In genomic region chr2:163016916-163017743, GRCm38 (mm10) we compare ENCODE assay signal across 8 mouse cellular contexts. TPM values are rescaled to one million over a fixed set of nuclear protein-coding genes. Genes with fewer than 3 reads are reported as not detected.
A peak's percentile ranks its signal among the peaks of the same experiment; 100 is the strongest.
DNase-seq lines count a peak whose midpoint lies in the region; ATAC-seq and TF ChIP-seq lines count a peak whose summit lies in the region.

TSS of gene Ift52 (plus strand) at chr2:163017354.

- no peaks in the 10 kb centered on the region for H3K9me3 ChIP-seq in embryonic facial prominence, embryonic 13.5 days
- no peaks in the 10 kb centered on the region for H3K9me3 ChIP-seq in limb, embryonic 12.5 days
- no peaks in the 10 kb centered on the region for H3K9me3 ChIP-seq in midbrain, embryonic 15.5 days

- WGBS in embryonic facial prominence, embryonic 13.5 days, result under 1% methylated on average over 57 of the region's 57 CpGs
- under 1% methylated on average over 57 of the region's 57 CpGs for WGBS in kidney, adult 2 months
- WGBS in limb, embryonic 12.5 days, result under 1% methylated on average over 57 of the region's 57 CpGs
- under 1% methylated on average over 57 of the region's 57 CpGs for WGBS in midbrain, embryonic 15.5 days
- WGBS in spleen, adult 2 months, result under 1% methylated on average over 57 of the region's 57 CpGs

- peak within 1 kb of the TSS; percentile 89 for H3K9ac ChIP-seq in embryonic facial prominence, embryonic 13.5 days
- H3K9ac ChIP-seq in limb, embryonic 12.5 days (replicated peaks), result peak within 1 kb of the TSS; percentile 72
- peak within 1 kb of the TSS; percentile 75 for H3K9ac ChIP-seq in midbrain, embryonic 15.5 days

- H3K27me3 ChIP-seq in embryonic facial prominence, embryonic 13.5 days, result no peaks in the 10 kb centered on the region
- H3K27me3 ChIP-seq in kidney, adult 2 months (replicated peaks; ENCODE audit: control insufficient read depth, insufficient read depth, low read length), result no peaks in the 10 kb centered on the region
- H3K27me3 ChIP-seq in limb, embryonic 12.5 days, result no peaks in the 10 kb centered on the region
- H3K27me3 ChIP-seq in midbrain, embryonic 15.5 days (replicated peaks), result no peaks in the 10 kb centered on the region
- no peaks in the 10 kb centered on the region for H3K27me3 ChIP-seq in spleen, adult 2 months (ENCODE audit: control insufficient read depth, insufficient read depth, low read length)

- peak; percentile 87 for ATAC-seq in embryonic facial prominence, embryonic 13.5 days (ENCODE audit: insufficient number of reproducible peaks, insufficient read depth, low FRiP score, low TSS enrichment, low read depth)
- ATAC-seq in limb, embryonic 12.5 days (ENCODE audit: insufficient number of reproducible peaks, insufficient read depth, low FRiP score, low TSS enrichment, low read depth), result peak; percentile 95
- peak; percentile 97 for ATAC-seq in midbrain, embryonic 15.5 days (replicated peaks)

- H3K36me3 ChIP-seq in embryonic facial prominence, embryonic 13.5 days, result no peaks in the 10 kb centered on the region
- no peaks in the 10 kb centered on the region; the same call in 1 of the 2 replicates for H3K36me3 ChIP-seq in kidney, adult 2 months (ENCODE audit: control insufficient read depth, insufficient read depth, low read length)
- no peaks in the 10 kb centered on the region for H3K36me3 ChIP-seq in limb, embryonic 12.5 days
- no peaks in the 10 kb centered on the region for H3K36me3 ChIP-seq in midbrain, embryonic 15.5 days (replicated peaks)
- H3K36me3 ChIP-seq in spleen, adult 2 months (ENCODE audit: control insufficient read depth, insufficient read depth, low read length), result no peaks in the 10 kb centered on the region

- peak within 1 kb of the TSS; percentile 64 for H3K4me2 ChIP-seq in embryonic facial prominence, embryonic 13.5 days
- H3K4me2 ChIP-seq in limb, embryonic 12.5 days, result peak within 1 kb of the TSS; percentile 65
- peak within 1 kb of the TSS; percentile 61 for H3K4me2 ChIP-seq in midbrain, embryonic 15.5 days

- H3K4me1 ChIP-seq in embryonic facial prominence, embryonic 13.5 days, result peaks cover 10% of the 10 kb centered on the region; the same call in 1 of the 2 replicates
- peaks cover 4% of the 10 kb centered on the region; the same call in 1 of the 2 replicates for H3K4me1 ChIP-seq in kidney, adult 2 months (ENCODE audit: control insufficient read depth, insufficient read depth, low read length)
- peaks cover 11% of the 10 kb centered on the region for H3K4me1 ChIP-seq in limb, embryonic 12.5 days (replicated peaks)
- H3K4me1 ChIP-seq in midbrain, embryonic 15.5 days, result peaks cover 13% of the 10 kb centered on the region
- H3K4me1 ChIP-seq in spleen, adult 2 months (ENCODE audit: control insufficient read depth, insufficient read depth, insufficient read length), result no peaks in the 10 kb centered on the region

- TF ChIP-seq CTCF in kidney, adult 2 months (conservative IDR thresholded peaks at IDR 0.05; ENCODE audit: insufficient read depth, insufficient read length, low read depth, low read length), result no peak
- TF ChIP-seq CTCF in spleen, adult 2 months (IDR thresholded peaks at IDR 0.05; ENCODE audit: extremely low read depth, insufficient read depth, insufficient read length, insufficient replicate concordance), result no peak

- TF ChIP-seq POLR2A in kidney, adult 2 months (IDR thresholded peaks at IDR 0.05; ENCODE audit: low read depth, low read length), result no peak
- TF ChIP-seq POLR2A in spleen, adult 2 months (IDR thresholded peaks at IDR 0.05; ENCODE audit: low read depth, low read length), result no peak; the same call in 1 of the 2 replicates

- DNase-seq in 3134 (ENCODE audit: extremely low read depth, insufficient read length, low spot score), result peak; percentile 95
- peak; percentile 92 to 93 for DNase-seq in adrenal gland, postnatal 36 days
- peak; percentile 91 to 96 for DNase-seq in heart, adult 18-20 months
- DNase-seq in kidney, adult 2 months, result peak; percentile 96
- peak; percentile 79 to 89 for DNase-seq in spleen, adult 2 months (ENCODE audit: low read depth in 1 of 2, low spot score in 2 of 2)

- H3K4me3 ChIP-seq in embryonic facial prominence, embryonic 13.5 days, result peak within 1 kb of the TSS; percentile 94
- peak within 1 kb of the TSS; percentile 96 for H3K4me3 ChIP-seq in kidney, adult 2 months (ENCODE audit: insufficient read depth, low read depth, low read length)
- H3K4me3 ChIP-seq in limb, embryonic 12.5 days (replicated peaks), result peak within 1 kb of the TSS; percentile 70
- peak within 1 kb of the TSS; percentile 66 for H3K4me3 ChIP-seq in midbrain, embryonic 15.5 days
- H3K4me3 ChIP-seq in spleen, adult 2 months (ENCODE audit: extremely low read depth, insufficient read depth, insufficient read length), result peak within 1 kb of the TSS; percentile 82

- H3K27ac ChIP-seq in embryonic facial prominence, embryonic 13.5 days, result peak within 1 kb of the TSS; percentile 80
- H3K27ac ChIP-seq in kidney, adult 2 months (ENCODE audit: insufficient read depth, low read depth, low read length), result peak within 1 kb of the TSS; percentile 40; the same call in 1 of the 2 replicates
- H3K27ac ChIP-seq in limb, embryonic 12.5 days, result peak within 1 kb of the TSS; percentile 84
- peak within 1 kb of the TSS; percentile 81 for H3K27ac ChIP-seq in midbrain, embryonic 15.5 days
- peak within 1 kb of the TSS; percentile 43; the same call in 1 of the 2 replicates for H3K27ac ChIP-seq in spleen, adult 2 months (ENCODE audit: insufficient read depth, low read length)

RNA-seq across cellular contexts. Expression of gene Ift52, which starts in this region (rescaled TPM):
- 10 to 100 TPM; 43.8 to 62.7 TPM for total RNA-seq in adrenal gland, postnatal 36 days (2021)
- polyA plus RNA-seq in embryonic facial prominence, embryonic 13.5 days (2015; fragmentation: Nextera tagmentation; extraction: Ambion mirVana), result 53.8 and 57.0 TPM in 2 replicates
- 10 to 100 TPM; 21.4 to 23.4 TPM for total RNA-seq in heart, adult 18-20 months (2021)
- 34.6 and 37.5 TPM in 2 replicates for polyA plus RNA-seq in kidney, adult 2 months (2012; rRNA removed)
- 55.0 and 59.3 TPM in 2 replicates for polyA plus RNA-seq in limb, embryonic 12.5 days (2016; fragmentation: Nextera tagmentation; extraction: Ambion mirVana)
- 39.8 and 42.1 TPM in 2 replicates for polyA plus RNA-seq in midbrain, embryonic 15.5 days (2015; fragmentation: Nextera tagmentation; extraction: Ambion mirVana)
- 13.6 and 14.1 TPM in 2 replicates for polyA plus RNA-seq in spleen, adult 2 months (2012; rRNA removed)

Comparison
In these comparisons a context has a peak if more than half of its experiments do, and no peak if none do; other contexts are left out.
1. Peak in every context shown above with its lines: DNase-seq, ATAC-seq, H3K4me3 ChIP-seq and H3K27ac ChIP-seq.